Mouse (Mus musculus): ENCODE results near the gene Fam69a. TPM values are rescaled to one million over a fixed set of nuclear protein-coding genes. Genes with fewer than 3 reads are reported as not detected.
"Not testable (repeated sequence)": the region's sequence is repeated elsewhere in the genome, so short reads cannot be mapped to it uniquely, and the experiment has no call there.

Gene Fam69a
- total RNA-seq (2015) (138 and 149 TPM in 2 replicates), total RNA-seq (2017) (55.5 and 60.0 TPM in 2 replicates)

- peak; percentile 67 for ATAC-seq (ENCODE audit: poor library complexity, severe bottlenecking)
These were observed at the start of gene Fam69a for GRCm38 (mm10) chr5:107986967-107987834. TSS of gene Fam69a (minus strand) at chr5:107987085.

GRCm38 (mm10) chr5:108035523-108035922 is 48.6 kb upstream of the Fam69a start:
- no peak for ATAC-seq (ENCODE audit: poor library complexity, severe bottlenecking)

- ATAC-seq (ENCODE audit: poor library complexity, severe bottlenecking), result no peak
These were observed 47.3 kb upstream of the Fam69a start for GRCm38 (mm10) chr5:108034194-108034593.

- ATAC-seq (ENCODE audit: poor library complexity, severe bottlenecking), result peak; percentile 94
These were observed 44.4 kb upstream of the Fam69a start for GRCm38 (mm10) chr5:108031267-108031666.

GRCm38 (mm10) chr5:108029968-108030367 is 43.1 kb upstream of the Fam69a start:
- ATAC-seq (ENCODE audit: poor library complexity, severe bottlenecking), result peak; percentile 43

- not testable (repeated sequence) for ATAC-seq (ENCODE audit: poor library complexity, severe bottlenecking)
These were observed 42.1 kb upstream of the Fam69a start for GRCm38 (mm10) chr5:108028797-108029536.

- no peak for ATAC-seq (ENCODE audit: poor library complexity, severe bottlenecking)
These were observed 41.3 kb upstream of the Fam69a start for GRCm38 (mm10) chr5:108028230-108028629.

- no peak for ATAC-seq (ENCODE audit: poor library complexity, severe bottlenecking)
These were observed 34.5 kb upstream of the Fam69a start for GRCm38 (mm10) chr5:108021346-108021745.

- ATAC-seq (ENCODE audit: poor library complexity, severe bottlenecking), result no peak
These were observed 32.5 kb upstream of the Fam69a start for GRCm38 (mm10) chr5:108019367-108019766.

GRCm38 (mm10) chr5:108017232-108017631 is 30.3 kb upstream of the Fam69a start:
- ATAC-seq (ENCODE audit: poor library complexity, severe bottlenecking), result no peak

GRCm38 (mm10) chr5:108015422-108015821 is 28.5 kb upstream of the Fam69a start:
- no peak for ATAC-seq (ENCODE audit: poor library complexity, severe bottlenecking)

GRCm38 (mm10) chr5:108014173-108014572 is 27.3 kb upstream of the Fam69a start:
- ATAC-seq (ENCODE audit: poor library complexity, severe bottlenecking), result no peak

GRCm38 (mm10) chr5:108009721-108010120 is 22.8 kb upstream of the Fam69a start:
- ATAC-seq (ENCODE audit: poor library complexity, severe bottlenecking), result peak; percentile 30; the same call in 1 of the 2 replicates

GRCm38 (mm10) chr5:108005134-108005533 is 18.2 kb upstream of the Fam69a start:
- ATAC-seq (ENCODE audit: poor library complexity, severe bottlenecking), result peak; percentile 52

- no peak for ATAC-seq (ENCODE audit: poor library complexity, severe bottlenecking)
These were observed 15.8 kb upstream of the Fam69a start for GRCm38 (mm10) chr5:108002734-108003133.

GRCm38 (mm10) chr5:108000776-108001548 is 14.1 kb upstream of the Fam69a start:
- ATAC-seq (ENCODE audit: poor library complexity, severe bottlenecking), result peak; percentile 93

- no peak for ATAC-seq (ENCODE audit: poor library complexity, severe bottlenecking)
These were observed 10.8 kb upstream of the Fam69a start for GRCm38 (mm10) chr5:107997717-107998116.

GRCm38 (mm10) chr5:107995936-107996335 is 9.1 kb upstream of the Fam69a start:
- ATAC-seq (ENCODE audit: poor library complexity, severe bottlenecking), result no peak

- no peak for ATAC-seq (ENCODE audit: poor library complexity, severe bottlenecking)
These were observed 958 bp upstream of the Fam69a start for GRCm38 (mm10) chr5:107987835-107988251.

- peak; percentile 73 for ATAC-seq (ENCODE audit: poor library complexity, severe bottlenecking)
These were observed 474 bp downstream of the Fam69a start for GRCm38 (mm10) chr5:107986255-107986966.

All from megakaryocyte, adult 5-6 weeks (primary cell).